14 mouse cellular contexts compared by ENCODE assay signal in the genomic region with DNA sequence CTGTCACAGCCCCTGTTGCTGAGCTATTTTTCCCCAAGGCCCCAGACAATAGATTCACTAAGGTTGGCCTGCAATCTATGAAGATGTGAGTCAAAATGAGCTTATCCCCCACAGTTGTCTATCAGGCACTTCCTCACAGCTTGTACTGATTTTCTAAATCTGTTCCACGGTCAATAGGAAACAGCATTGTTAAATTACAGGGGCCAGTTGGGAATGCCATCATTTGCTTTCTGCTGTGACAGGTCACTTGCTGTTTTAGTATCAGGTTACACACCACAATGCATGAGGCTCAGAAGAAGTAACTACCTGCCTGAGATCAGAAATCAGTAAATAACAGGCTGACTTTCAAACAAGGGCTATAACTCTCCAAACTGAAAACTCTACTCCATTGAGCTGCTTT.
"Had no signal": no experiment of that assay in that cellular context is flagged by ENCODE, and none has a peak within 500 bp of the region (broad histone marks: within the 10 kb centered on the region; RNA-seq: fewer than 3 reads in every experiment).

No protein-coding gene starts in this region.

- H3K4me2 ChIP-seq: limb, embryonic 13.5 days; neural tube, embryonic 13.5 days had no signal

- H3K36me3 ChIP-seq: limb, embryonic 13.5 days; midbrain, embryonic 10.5 days; neural tube, embryonic 13.5 days had no signal

- H3K4me3 ChIP-seq: limb, embryonic 13.5 days; midbrain, embryonic 10.5 days; neural tube, embryonic 13.5 days had no signal

- ATAC-seq: lung, postnatal 0 days; midbrain, embryonic 16.5 days had no signal

- H3K27ac ChIP-seq: limb, embryonic 13.5 days; liver, embryonic 14.5 days; midbrain, embryonic 10.5 days; neural tube, embryonic 13.5 days had no signal

- H3K27me3 ChIP-seq: limb, embryonic 13.5 days had no signal

- DNase-seq: kidney, adult 8-10 months; kidney, postnatal 25 days; layer of hippocampus, adult 9-11 months; layer of hippocampus, postnatal 36 days; lung, adult 2 months; lung, postnatal 36 days; right cerebral cortex, postnatal 14 days; thymus, postnatal 36 days had no signal

- H3K9ac ChIP-seq: limb, embryonic 13.5 days; liver, embryonic 14.5 days; neural tube, embryonic 13.5 days had no signal

- H3K9me3 ChIP-seq: limb, embryonic 13.5 days; midbrain, embryonic 10.5 days; neural tube, embryonic 13.5 days had no signal
